Mouse (Mus musculus) cerebellum, postnatal 10 days (tissue): ENCODE data around the gene Smad1.

Experiments used
- DNase-seq, 2 experiments: peaks; one replicate each; pipeline ENCODE4 v3.0.0; 2021; ENCODE audit warnings: mixed read lengths in 2 of 2

Gene Smad1

DNA sequence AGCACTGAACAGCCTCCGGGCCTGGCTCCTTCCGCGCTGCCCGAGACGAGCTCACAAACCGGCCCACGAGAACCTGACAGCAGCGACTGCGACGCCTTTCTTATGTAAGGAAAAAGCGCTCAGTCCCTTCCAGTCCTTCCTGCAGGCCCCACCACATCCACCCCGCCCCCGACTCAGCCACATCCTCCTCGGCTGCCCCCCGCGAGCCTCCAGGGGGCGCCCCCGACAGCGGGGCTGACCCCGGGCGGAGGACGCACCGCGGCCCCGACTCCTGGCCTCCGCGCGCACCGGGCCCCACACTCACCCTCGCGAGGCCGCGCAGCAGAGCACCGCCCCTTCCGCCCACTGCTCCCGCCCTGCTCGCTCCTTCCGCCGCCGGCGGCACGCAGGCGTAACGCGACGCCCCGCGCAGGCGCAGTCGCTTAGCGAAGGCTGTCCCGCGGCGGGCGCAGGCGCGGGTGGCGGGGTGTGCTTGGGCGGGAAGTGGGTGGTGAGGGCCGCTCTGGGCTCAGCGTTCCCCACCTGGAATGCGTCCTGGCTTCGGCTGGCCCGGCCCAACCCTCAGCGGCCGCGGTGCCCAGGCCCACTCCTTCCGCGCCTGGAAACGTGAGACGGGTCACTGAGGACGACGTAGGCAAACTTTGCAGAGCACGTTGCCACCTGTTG is 104.6 kb downstream of the Smad1 start, which contains the start of gene Mmaa:
Gene Mmaa (minus strand): TSS at position 328 of the 666 bp plus-strand sequence.
- peak; percentile 98 to 99 for DNase-seq

DNA sequence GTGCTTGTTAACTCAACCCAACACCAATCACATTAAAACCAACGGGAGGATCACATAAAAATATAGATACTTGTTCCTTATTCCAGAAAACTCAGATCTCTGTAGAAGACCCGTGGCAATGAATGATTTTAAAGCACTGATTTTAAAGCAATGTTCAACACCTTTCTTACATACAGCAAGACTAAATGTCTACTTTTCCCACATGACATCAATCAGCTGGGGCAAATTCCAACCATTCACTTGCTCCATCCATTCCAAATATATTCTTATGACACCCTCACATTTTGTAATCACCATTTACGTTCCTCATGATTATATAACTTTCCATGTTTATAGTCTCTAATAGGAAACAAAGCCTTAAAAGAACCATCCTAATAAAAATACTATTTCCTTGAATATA is 105.5 kb downstream of the Smad1 start:
- no peak for DNase-seq

GRCm38 (mm10) chr8:79292712-79293264 is 106.5 kb downstream of the Smad1 start:
- no peak for DNase-seq

GRCm38 (mm10) chr8:79289592-79289991 is 109.7 kb downstream of the Smad1 start:
- peak; percentile 42 to 51 for DNase-seq

GRCm38 (mm10) chr8:79288681-79289080 is 110.6 kb downstream of the Smad1 start:
- no peak for DNase-seq
